Mouse (Mus musculus) layer of hippocampus, postnatal 36 days (tissue): ENCODE data around the gene Kcnn1. TPM values are rescaled to one million over a fixed set of nuclear protein-coding genes. Genes with fewer than 3 reads are reported as not detected.
"Not testable (repeated sequence)": the region's sequence is repeated elsewhere in the genome, so short reads cannot be mapped to it uniquely, and the experiment has no call there.

Experiments
- DNase-seq, 2 experiments: peaks; one replicate each; pipeline ENCODE4 v3.0.0; 2022
- total RNA-seq, 2 experiments: library from RNA; stranded (reverse); gene quantifications; 2 replicates each; pipeline ENCODE4 v1.2.3; 2021

The Kcnn1 gene
- total RNA-seq: 10 to 100 TPM; 16.9 to 17.7 TPM

- DNase-seq: no peak
These were observed at the start of gene Kcnn1 for GRCm38 (mm10) chr8:70862824-70863641. Kcnn1 (minus strand) TSS chr8:70863258.

DNA sequence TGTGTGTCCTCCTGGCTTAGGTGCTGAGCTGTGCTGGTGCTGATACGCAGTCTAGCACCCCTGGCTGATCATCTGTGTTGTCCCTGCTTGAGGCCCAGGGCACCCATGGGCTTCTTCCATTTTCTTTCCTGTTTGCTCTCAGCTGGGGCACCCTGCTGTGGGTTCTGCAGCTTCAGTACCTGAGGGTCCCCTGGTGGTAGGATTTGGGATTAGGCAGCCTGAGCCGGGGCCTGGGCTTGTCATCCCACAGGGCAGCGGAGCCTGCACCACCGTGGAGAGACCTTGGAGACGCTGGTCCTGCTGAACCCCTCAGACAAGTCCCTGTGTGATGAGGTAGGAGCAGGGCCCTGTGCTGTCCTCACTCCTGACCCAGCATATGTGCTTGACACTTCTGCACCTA is 48.5 kb upstream of the Kcnn1 start:
- DNase-seq: no peak

GRCm38 (mm10) chr8:70907518-70907917 is 44.5 kb upstream of the Kcnn1 start:
- DNase-seq: no peak

DNA sequence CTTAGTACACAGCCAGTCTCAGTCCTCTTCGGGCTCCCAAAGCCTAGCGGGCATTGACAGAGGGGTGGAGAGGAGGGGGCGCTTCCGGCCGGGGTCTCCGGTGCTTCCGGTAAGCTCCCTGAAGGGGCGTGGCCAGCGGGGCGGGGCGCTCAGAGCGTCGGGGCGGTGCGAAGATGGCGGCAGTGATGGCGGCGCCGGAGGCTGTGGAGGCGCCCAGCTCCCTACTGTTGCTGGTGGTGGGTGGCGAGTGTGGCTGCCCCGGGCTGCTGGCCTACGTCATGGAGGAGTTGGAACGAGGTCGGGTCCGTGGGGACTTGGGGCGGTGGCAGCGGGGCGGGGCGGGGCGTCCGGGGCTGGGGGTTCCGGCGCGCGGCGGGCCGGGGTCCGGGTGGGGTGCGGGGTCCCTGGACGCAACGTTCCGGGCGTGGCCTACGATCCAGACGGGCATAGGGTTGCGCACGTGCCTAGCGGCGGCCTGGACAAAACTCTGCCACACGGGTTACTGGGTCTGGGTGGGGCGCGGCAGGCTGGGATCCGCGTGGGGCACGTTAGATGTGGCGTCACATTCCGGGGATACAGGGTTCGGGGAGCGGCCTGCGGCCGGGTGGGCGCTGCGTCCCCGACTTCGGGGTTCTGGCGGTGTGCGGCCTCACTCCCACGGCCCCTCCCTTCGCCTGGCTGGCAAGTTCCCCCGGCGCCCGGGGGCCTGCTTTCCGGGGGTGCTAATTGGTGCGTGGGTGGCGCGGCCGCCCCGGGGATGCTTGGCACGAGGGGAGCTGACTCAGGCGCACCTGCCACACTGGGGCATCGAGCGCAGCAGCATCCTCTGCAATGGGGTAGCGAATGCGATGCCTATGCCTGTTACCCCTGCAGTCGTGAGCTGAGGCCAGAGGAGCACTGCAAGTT is 43.0 kb upstream of the Kcnn1 start, which contains the start of gene Map1s:
Map1s (plus strand) TSS at position 102 of the 906 bp plus-strand sequence.
- DNase-seq: peak; percentile 83

- DNase-seq: no peak
These were observed 42.4 kb upstream of the Kcnn1 start for GRCm38 (mm10) chr8:70905463-70905830.

- DNase-seq: no peak
These were observed 41.5 kb upstream of the Kcnn1 start for GRCm38 (mm10) chr8:70904532-70904931.

DNA sequence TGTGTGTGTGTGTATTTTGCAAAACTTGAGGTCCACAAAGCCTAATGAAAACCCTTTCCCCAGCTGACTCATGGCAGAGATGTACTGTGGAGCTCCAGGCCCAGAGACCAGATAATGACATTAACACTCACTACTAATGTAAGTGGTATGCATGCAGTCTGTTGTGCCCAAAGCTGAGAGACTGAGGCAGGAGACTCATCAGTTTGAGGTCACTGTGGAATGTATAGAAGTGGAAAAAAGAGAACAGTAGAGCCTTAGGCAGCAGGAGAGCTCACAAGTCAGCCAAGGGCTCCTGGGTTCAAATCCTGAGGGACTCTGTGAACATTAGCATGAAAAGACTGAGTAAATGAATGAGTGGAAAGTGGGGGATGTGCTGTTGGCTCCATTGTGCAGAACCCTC is 40.5 kb upstream of the Kcnn1 start:
- no peak for DNase-seq

GRCm38 (mm10) chr8:70903112-70903511 is 40.1 kb upstream of the Kcnn1 start:
- no peak for DNase-seq

DNA sequence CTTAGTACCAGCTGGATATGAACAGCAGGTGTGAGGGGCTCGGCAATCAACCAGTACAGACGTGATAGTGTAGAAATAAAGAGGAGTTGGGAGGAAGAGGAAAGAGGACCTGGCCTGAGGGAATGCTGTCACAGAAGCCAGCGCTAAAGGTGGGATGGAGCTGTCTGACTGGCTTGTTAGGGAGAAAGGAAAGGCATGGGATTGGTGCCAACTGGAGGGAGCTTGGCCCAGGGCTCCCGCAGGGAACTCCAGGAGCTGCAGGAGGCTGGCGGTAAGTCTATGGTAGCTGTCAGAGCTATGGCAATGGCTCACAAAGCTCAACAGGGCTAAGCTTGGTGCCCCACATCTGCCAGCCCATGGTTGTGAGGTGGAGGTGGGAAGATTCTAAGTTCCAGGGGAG is 39.2 kb upstream of the Kcnn1 start:
- DNase-seq: no peak

DNA sequence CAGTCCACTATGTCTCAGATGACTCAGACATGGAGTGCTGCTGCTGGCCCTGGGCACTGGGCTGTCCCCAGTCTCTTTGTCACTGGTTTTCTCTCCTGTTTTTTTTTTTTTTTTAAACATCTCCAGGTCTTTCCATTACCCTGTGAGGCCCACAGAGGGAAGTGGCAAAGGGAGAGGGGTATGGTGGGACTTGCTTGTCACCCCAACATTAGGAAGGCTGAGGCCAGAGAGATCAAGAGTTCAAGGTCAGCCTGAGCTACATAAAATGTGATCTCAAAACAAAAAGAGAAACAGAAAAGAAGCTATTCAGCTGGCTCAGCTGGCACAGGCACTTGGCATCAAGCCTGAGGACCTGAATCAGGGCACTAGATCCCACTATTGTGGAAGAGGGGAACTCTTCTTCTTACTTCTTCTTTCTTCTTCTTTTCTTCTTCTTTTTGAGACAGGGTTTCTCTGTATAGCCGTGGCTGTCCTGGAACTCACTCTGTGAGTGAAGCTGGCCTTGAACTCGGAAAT is 37.9 kb upstream of the Kcnn1 start:
- no peak for DNase-seq

DNA sequence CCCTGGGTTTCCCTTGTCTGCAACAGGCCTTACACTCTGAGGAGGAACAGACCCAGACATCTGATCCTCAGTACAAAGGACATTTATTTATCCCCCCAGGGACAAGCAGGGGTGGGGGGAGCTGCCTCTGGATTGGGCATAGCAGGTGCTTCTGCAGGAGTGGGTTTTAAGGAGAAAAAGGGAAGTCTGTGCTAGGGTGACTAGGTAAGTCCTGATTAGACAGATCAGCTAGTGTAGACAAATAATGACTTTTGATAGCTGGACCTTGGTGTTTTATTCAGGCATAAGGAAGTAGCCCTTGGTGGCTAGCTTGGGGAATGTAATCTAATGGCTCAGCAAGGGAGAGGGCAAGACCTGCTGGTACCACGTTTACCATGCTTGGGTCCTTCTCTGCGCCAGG is 36.2 kb upstream of the Kcnn1 start:
- no peak for DNase-seq

- no peak for DNase-seq
These were observed 35.7 kb upstream of the Kcnn1 start for GRCm38 (mm10) chr8:70898661-70899198.

DNA sequence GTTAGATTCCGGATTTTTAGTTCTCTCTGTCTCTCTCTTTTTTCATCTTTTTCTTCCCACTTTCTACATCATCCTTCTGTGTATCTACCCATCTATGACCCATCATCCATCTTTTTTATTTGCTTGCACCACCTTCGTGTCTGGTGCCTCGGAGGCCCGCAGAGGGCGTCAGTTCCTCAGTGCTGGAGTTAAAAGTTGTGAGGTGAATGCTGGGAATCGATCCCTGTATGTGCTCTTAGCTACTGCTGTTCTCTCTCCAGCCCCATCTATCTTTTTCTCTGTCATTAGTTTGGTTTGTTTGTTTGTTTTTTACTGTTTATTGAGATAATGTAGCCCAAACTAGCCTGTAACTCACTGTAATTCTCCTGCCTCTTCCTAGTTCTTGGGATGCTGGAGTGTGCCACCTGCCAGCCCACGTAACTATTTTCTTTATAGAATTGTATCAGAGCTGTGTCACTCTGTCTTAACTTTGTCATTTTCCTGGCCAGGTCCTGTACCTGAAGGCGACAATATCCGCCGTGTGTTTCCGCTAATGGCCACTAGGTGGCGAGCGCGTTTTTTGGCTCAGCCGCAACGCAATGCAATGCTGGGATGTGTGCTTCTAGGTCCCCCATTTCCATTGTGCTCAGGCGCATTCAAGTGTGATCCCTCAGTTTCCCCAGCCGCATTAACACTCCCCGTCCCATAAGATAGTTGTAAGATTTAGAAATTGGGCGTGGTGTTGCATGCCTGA is 34.8 kb upstream of the Kcnn1 start:
- DNase-seq: peak; percentile 79 to 87

- DNase-seq: peak; percentile 95 to 96
These were observed 34.1 kb upstream of the Kcnn1 start, which contains the start of gene Rpl18a for GRCm38 (mm10) chr8:70897021-70897680. Rpl18a (minus strand) TSS chr8:70897412.

DNA sequence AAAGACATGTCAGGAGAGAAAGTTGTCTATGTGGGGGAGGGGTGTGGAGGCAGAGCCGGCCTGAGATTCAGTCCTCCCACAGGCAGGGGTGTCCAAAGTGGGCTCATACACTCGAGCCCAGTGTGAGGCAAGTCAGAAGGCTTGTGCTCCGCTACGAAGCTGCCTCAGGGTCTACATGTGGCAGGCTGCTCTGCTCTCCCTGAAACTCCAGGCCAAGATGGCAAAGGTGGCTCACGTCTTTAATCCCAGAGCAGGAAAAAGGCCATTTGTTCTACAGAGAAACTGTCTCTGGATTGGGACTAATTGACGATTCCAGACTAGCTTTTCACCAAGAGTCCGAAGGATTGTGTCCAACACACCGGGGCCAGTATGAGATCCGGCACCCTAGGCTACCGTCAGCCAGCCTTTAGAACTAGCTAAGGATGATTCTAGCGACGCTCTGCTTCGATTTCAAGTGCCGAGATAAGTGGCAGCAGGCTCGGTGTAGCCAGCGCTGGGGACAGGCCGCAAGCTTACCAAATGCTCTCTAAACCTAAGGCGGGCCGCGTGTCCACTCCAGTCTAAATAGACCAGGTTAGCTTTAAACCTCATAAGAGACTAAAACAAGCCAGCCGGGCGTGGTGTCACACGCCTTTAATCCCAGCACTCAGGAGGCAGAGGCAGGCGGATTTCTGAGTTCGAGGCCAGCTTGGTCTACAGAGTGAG is 33.4 kb upstream of the Kcnn1 start:
- DNase-seq: no peak

- DNase-seq: not testable (repeated sequence)
These were observed 32.7 kb upstream of the Kcnn1 start for GRCm38 (mm10) chr8:70895571-70896259.

- no peak for DNase-seq
These were observed 31.9 kb upstream of the Kcnn1 start for GRCm38 (mm10) chr8:70894771-70895545.

- no peak for DNase-seq
These were observed 31.3 kb upstream of the Kcnn1 start for GRCm38 (mm10) chr8:70894385-70894720.

- peak in 1 of 2 experiments; percentile 43 for DNase-seq
These were observed 30.8 kb upstream of the Kcnn1 start for GRCm38 (mm10) chr8:70893656-70894384.
